Mouse (Mus musculus): Measurements from ENCODE around the gene Kdm6b. TPM values are rescaled to one million over a fixed set of nuclear protein-coding genes. Genes with fewer than 3 reads are reported as not detected.
A peak's percentile ranks its signal among the peaks of the same experiment; 100 is the strongest.

Gene Kdm6b
- polyA plus RNA-seq, 1 experiment from 2014 or later = 17.4 TPM

DNA sequence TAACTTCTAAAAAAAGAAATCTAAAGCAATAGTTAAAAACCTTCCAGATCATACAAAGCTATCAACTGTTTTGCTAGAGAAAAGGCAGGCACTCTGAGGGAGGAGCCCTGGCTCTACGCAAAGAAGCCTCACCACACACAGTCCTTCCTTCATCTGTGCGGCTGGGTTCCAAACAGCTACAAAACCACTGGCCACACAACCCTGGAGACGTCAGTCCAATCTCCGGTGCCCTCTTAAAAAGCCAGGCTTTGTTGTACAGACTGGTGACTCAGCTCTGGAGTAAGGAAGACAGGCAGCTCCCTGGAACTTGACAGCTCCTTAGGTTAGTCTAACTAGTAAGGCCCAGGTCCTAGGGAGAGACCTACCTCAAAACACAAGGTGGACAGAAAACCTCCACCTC is 37.8 kb downstream of the Kdm6b start:
- H3K9ac ChIP-seq (ENCODE audit: low read depth, low read length) = no peak overlapping the region
- H3K9me3 ChIP-seq (ENCODE audit: control insufficient read depth, low read length) = no peaks in the 10 kb centered on the region
- H3K27ac ChIP-seq (ENCODE audit: low read depth, low read length) = no peak overlapping the region
- H3K4me3 ChIP-seq (ENCODE audit: low read depth, low read length) = no peak overlapping the region
- WGBS = 74% methylated on average over 4 of the region's 4 CpGs
- H3K4me1 ChIP-seq (replicated peaks; ENCODE audit: control insufficient read depth, insufficient read depth, low read length) = peaks cover 38% of the 10 kb centered on the region
- ATAC-seq (replicated peaks; ENCODE audit: low FRiP score) (no peak), DNase-seq (ENCODE audit: low spot score) (no peak)
- no peaks in the 10 kb centered on the region for H3K36me3 ChIP-seq (ENCODE audit: control insufficient read depth, insufficient read depth, low read length)
- H3K27me3 ChIP-seq (replicated peaks; ENCODE audit: control insufficient read depth, insufficient read depth, low read length) = no peaks in the 10 kb centered on the region
- H3K4me2 ChIP-seq = no peak overlapping the region

DNA sequence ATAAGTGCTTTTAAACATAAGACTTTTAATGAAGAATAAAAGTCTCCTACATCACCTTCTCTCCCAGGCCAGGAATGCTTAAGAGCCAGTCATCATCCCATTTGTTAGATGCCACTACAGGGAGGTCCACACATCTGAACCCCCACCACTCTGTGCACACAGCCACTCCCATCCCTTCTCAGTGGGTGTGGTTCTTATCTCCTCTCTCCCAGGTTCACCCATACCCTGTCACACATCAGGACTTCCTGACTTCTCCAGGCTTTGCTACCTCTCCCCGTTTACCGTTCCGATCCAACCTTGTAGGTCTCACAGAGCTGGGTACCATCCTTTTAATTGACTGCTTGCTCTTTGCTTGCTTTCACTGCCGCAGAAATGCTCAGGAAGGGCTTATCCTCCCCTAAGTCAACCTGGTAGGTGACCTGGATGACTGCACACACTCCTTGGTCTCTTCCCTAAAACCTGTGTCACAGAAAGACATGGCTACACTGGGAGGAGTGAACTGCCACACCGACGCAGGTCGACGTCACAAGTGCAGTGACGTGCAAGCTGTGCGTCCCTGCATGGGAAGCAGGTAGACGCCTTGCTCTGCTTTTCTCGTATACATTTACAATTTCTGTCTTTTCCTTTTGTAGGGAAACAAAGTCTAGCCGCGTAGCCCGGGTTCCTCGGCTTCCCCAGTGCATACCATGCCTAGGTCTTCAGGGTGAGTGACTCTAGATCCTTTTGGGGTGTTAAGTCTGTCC is 40.1 kb downstream of the Kdm6b start:
- Histone ChIP-seq H3K9ac (ENCODE audit: low read depth, low read length) (peak overlapping the region; percentile 59), H3K4me1 (replicated peaks; ENCODE audit: control insufficient read depth, insufficient read depth, low read length) (peaks cover 42% of the 10 kb centered on the region), H3K27ac (ENCODE audit: low read depth, low read length) (peak overlapping the region; percentile 79), H3K4me2 (peak overlapping the region; percentile 64), H3K4me3 (ENCODE audit: low read depth, low read length) (peak overlapping the region; percentile 32), H3K9me3 (ENCODE audit: control insufficient read depth, low read length) (no peaks in the 10 kb centered on the region), H3K27me3 (replicated peaks; ENCODE audit: control insufficient read depth, insufficient read depth, low read length) (peaks cover 2% of the 10 kb centered on the region), H3K36me3 (ENCODE audit: control insufficient read depth, insufficient read depth, low read length) (no peaks in the 10 kb centered on the region)
- no peak for DNase-seq (ENCODE audit: low spot score)
- 69% methylated on average over 16 of the region's 16 CpGs for WGBS
- peak; percentile 94 for ATAC-seq (replicated peaks; ENCODE audit: low FRiP score)

DNA sequence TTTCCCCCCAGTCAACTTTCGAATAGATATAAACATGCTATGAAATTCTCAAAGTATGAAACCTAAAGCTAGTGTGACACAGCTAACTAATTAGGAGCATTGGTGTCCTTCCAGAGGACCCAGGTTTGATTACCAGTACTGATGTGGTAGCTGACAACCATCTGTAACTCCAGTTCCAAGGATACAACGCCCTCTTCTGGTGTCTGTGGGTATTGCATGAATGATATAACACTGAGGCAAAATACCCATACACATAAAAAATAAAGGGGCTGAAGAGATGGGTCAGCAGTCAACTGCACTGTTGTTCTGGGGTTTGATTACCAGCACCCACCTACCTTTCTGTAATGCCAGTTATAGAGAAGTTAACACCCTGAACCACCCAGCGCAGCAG is 40.7 kb downstream of the Kdm6b start:
- 54% methylated on average over 3 of the region's 3 CpGs for WGBS
- H3K36me3 ChIP-seq (ENCODE audit: control insufficient read depth, insufficient read depth, low read length) = no peaks in the 10 kb centered on the region
- peak overlapping the region; percentile 79 for H3K27ac ChIP-seq (ENCODE audit: low read depth, low read length)
- DNase-seq (ENCODE audit: low spot score) (no peak), ATAC-seq (replicated peaks; ENCODE audit: low FRiP score) (no peak)
- H3K4me2 ChIP-seq = peak overlapping the region; percentile 64
- peaks cover 48% of the 10 kb centered on the region for H3K4me1 ChIP-seq (replicated peaks; ENCODE audit: control insufficient read depth, insufficient read depth, low read length)
- H3K27me3 ChIP-seq (replicated peaks; ENCODE audit: control insufficient read depth, insufficient read depth, low read length) = peaks cover 8% of the 10 kb centered on the region
- H3K9me3 ChIP-seq (ENCODE audit: control insufficient read depth, low read length) = no peaks in the 10 kb centered on the region
- H3K4me3 ChIP-seq (ENCODE audit: low read depth, low read length) = peak overlapping the region; percentile 32; the same call in 1 of the 2 replicates
- H3K9ac ChIP-seq (ENCODE audit: low read depth, low read length) = no peak overlapping the region; the same call in 1 of the 2 replicates

DNA sequence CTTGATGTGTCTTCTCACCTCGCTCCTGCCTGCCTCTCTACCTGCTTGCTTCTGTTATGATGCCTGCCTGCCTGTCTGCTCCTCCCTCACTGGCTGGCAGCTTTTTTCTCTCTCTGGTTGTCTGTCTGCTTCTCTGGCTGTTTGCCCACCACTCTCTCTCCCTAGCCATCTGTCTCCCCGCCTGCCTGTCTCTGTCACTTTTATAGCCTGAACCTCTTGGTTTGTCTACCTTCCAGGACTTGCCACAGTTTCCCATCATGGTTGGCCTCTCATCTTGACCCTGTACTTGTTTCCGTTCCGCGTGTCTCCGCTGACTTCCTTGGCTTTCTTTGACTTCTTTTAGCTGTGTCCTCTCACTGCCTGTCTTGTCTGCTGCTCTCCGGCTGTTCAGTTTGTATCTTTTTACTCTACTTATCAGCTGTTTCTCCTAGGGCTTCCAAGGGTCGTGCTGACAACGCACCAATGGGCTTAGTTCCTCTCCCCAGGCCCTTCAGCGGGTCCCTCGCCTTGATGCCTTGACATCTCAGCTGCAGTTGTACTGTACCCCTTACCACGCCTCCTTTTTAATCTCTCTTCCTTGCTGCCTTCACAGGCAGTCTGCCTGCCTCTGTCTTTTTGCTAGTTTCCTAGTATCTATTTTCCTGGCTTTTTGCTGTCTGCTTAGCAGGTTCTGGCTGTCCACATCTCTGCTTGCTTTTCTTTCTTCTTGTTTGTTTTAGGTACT is 41.3 kb downstream of the Kdm6b start:
- DNase-seq (ENCODE audit: low spot score) (peak; percentile 51), ATAC-seq (replicated peaks; ENCODE audit: low FRiP score) (peak; percentile 46)
- Histone ChIP-seq H3K4me3 (ENCODE audit: low read depth, low read length) (peak overlapping the region; percentile 9; the same call in 1 of the 2 replicates), H3K4me2 (peak overlapping the region; percentile 64), H3K4me1 (replicated peaks; ENCODE audit: control insufficient read depth, insufficient read depth, low read length) (peaks cover 51% of the 10 kb centered on the region), H3K27me3 (replicated peaks; ENCODE audit: control insufficient read depth, insufficient read depth, low read length) (peaks cover 10% of the 10 kb centered on the region), H3K27ac (ENCODE audit: low read depth, low read length) (peak overlapping the region; percentile 79), H3K9me3 (ENCODE audit: control insufficient read depth, low read length) (no peaks in the 10 kb centered on the region), H3K9ac (ENCODE audit: low read depth, low read length) (peak overlapping the region; percentile 48; the same call in 1 of the 2 replicates), H3K36me3 (ENCODE audit: control insufficient read depth, insufficient read depth, low read length) (no peaks in the 10 kb centered on the region)
- WGBS = 36% methylated on average over 12 of the region's 12 CpGs

DNA sequence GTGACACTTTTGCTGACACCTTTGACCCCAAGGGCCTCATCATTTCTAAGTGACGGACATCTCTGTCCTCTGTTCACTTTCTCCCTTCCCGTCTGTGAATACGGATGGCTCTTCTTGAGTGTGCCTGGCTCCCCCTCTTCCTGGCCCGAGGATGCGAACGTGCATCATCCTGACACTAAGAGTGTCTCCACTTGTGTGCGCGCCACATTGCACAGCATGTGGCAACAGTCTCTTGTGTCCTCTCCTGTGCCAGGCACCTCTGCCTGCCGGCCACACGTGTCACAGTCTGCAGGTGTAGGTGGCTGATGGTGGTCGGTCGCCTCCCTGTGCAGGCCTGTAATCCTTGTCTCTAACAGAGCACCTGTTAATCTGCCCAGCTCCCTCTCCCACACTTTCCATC is 41.9 kb downstream of the Kdm6b start:
- Histone ChIP-seq H3K9me3 (ENCODE audit: control insufficient read depth, low read length) (no peaks in the 10 kb centered on the region), H3K4me2 (peak overlapping the region; percentile 64), H3K27ac (ENCODE audit: low read depth, low read length) (peak overlapping the region; percentile 79; the same call in 1 of the 2 replicates), H3K27me3 (replicated peaks; ENCODE audit: control insufficient read depth, insufficient read depth, low read length) (peaks cover 12% of the 10 kb centered on the region), H3K9ac (ENCODE audit: low read depth, low read length) (no peak overlapping the region), H3K4me3 (ENCODE audit: low read depth, low read length) (peak overlapping the region; percentile 9; the same call in 1 of the 2 replicates), H3K36me3 (ENCODE audit: control insufficient read depth, insufficient read depth, low read length) (no peaks in the 10 kb centered on the region), H3K4me1 (replicated peaks; ENCODE audit: control insufficient read depth, insufficient read depth, low read length) (peaks cover 51% of the 10 kb centered on the region)
- no peak for DNase-seq (ENCODE audit: low spot score)
- no peak for ATAC-seq (replicated peaks; ENCODE audit: low FRiP score)
- WGBS = 66% methylated on average over 12 of the region's 12 CpGs

DNA sequence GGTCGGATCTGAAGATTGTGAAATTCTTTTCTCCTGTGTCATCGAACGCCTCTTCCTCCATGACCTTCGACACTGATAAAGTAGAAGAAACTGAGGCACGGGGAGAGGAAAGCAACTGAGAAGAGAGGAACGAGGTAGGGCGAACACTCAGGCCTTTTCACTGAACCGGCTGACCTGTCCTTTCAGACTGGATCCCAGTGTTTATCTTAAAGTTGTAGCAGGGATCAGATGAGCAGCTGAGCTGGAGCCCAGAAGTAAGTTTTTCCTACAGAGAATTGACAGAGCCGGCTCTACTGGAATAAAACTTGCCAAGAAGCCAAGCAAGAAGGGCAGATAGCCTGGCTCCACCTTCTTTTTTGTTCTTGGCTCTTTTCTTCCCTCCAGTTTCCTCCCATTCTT is 42.7 kb downstream of the Kdm6b start:
- peak overlapping the region; percentile 19 for H3K4me2 ChIP-seq
- no peaks in the 10 kb centered on the region for H3K9me3 ChIP-seq (ENCODE audit: control insufficient read depth, low read length)
- H3K27me3 ChIP-seq (replicated peaks; ENCODE audit: control insufficient read depth, insufficient read depth, low read length) = peaks cover 12% of the 10 kb centered on the region
- H3K4me3 ChIP-seq (ENCODE audit: low read depth, low read length) = no peak overlapping the region
- 30% methylated on average over 9 of the region's 9 CpGs for WGBS
- peaks cover 55% of the 10 kb centered on the region for H3K4me1 ChIP-seq (replicated peaks; ENCODE audit: control insufficient read depth, insufficient read depth, low read length)
- H3K9ac ChIP-seq (ENCODE audit: low read depth, low read length) = no peak overlapping the region
- H3K27ac ChIP-seq (ENCODE audit: low read depth, low read length) = peak overlapping the region; percentile 20; the same call in 1 of the 2 replicates
- ATAC-seq (replicated peaks; ENCODE audit: low FRiP score) (no peak), DNase-seq (ENCODE audit: low spot score) (no peak)
- no peaks in the 10 kb centered on the region for H3K36me3 ChIP-seq (ENCODE audit: control insufficient read depth, insufficient read depth, low read length)

DNA sequence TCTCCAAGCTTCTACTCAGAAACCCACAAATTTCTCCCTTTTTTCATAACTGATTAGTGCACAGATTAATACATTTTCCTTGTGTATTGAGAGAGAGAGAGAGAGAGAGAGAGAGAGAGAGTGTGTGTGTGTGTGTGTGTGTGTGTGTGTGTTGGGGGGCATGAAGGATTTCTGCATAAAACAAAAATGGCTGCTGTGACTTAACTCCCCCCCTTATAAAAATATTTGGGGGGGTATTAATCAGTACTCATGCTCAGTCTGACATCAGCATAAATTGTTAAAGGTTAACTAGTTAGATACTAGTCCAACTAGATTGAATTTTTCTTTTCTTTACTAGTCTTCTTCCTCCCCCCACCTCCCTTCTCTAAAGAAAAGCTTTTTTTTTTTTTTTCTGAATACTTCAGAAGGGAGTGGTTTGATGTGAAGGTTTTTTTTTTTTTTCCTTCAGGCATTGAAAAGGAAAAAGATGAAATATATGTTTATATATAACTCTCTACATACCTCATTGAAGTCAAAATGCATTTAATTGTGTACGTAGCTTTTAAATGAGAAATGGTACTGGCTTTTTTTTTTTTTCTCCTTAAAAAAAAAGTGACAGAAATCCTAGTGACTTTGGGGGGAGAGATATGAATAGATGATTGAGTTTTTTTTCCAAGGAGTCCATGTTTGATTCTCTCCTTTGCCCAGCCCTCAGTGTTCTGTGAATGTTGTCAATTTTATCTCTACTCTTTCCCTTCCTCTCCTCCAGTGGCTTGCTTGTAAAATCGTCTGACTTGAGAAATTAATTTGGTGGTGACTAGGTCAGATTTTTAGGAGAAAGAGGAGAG is 43.3 kb downstream of the Kdm6b start:
- H3K4me2 ChIP-seq = peak overlapping the region; percentile 98
- H3K4me3 ChIP-seq (ENCODE audit: low read depth, low read length) = peak overlapping the region; percentile 88
- ATAC-seq (replicated peaks; ENCODE audit: low FRiP score) (no peak), DNase-seq (ENCODE audit: low spot score) (no peak)
- no peaks in the 10 kb centered on the region for H3K9me3 ChIP-seq (ENCODE audit: control insufficient read depth, low read length)
- H3K36me3 ChIP-seq (ENCODE audit: control insufficient read depth, insufficient read depth, low read length) = no peaks in the 10 kb centered on the region
- WGBS = 37% methylated on average over 2 of the region's 2 CpGs
- peak overlapping the region; percentile 20; the same call in 1 of the 2 replicates for H3K27ac ChIP-seq (ENCODE audit: low read depth, low read length)
- H3K4me1 ChIP-seq (replicated peaks; ENCODE audit: control insufficient read depth, insufficient read depth, low read length) = peaks cover 62% of the 10 kb centered on the region
- peaks cover 18% of the 10 kb centered on the region for H3K27me3 ChIP-seq (replicated peaks; ENCODE audit: control insufficient read depth, insufficient read depth, low read length)
- H3K9ac ChIP-seq (ENCODE audit: low read depth, low read length) = no peak overlapping the region

DNA sequence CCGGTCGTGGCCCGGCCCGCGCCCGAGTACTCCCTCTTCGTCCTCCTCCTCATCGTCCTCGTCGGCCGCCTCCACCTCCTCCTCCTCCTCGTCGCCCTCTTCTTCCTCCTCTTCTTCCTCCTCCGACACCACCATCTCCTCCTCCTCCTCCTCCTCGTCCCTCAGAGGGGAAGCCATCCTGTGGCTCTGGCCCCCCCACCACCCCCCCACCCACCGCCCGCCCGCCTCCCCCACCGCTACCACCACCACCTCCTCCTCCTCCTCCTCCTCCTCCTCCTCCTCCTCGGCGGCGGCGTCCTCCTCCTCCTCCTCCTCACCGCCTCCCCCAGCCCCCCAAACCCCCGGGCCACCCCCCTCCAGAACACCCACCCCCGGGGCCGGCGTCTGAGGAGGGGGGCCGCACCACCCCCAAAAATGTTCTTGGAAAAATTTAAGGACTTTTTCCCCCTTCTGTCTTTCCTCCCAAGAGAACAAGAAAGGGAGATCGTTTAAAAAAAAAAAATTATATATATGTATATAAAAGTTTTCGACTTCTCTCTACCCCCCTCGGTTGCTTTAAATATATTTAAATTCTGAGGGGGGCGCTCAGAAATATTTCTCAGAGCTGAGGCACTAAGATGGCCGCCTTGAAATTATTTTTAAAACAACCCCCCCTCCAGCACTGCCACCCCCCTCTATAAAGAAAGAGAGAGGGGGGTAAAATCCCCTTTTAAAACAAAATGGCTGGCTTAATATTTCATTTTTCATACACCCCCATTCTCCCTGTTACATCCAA is 44.1 kb downstream of the Kdm6b start, which contains the start of gene Chd3:
Chd3 (minus strand) TSS at position 192 of the 775 bp plus-strand sequence.
- Histone ChIP-seq H3K27ac (ENCODE audit: low read depth, low read length) (peak within 1 kb of the TSS; percentile 87), H3K9me3 (ENCODE audit: control insufficient read depth, low read length) (no peaks in the 10 kb centered on the region), H3K9ac (ENCODE audit: low read depth, low read length) (peak within 1 kb of the TSS; percentile 90), H3K27me3 (replicated peaks; ENCODE audit: control insufficient read depth, insufficient read depth, low read length) (peaks cover 18% of the 10 kb centered on the region), H3K4me1 (replicated peaks; ENCODE audit: control insufficient read depth, insufficient read depth, low read length) (peaks cover 66% of the 10 kb centered on the region), H3K4me2 (peak within 1 kb of the TSS; percentile 98), H3K4me3 (ENCODE audit: low read depth, low read length) (peak within 1 kb of the TSS; percentile 88), H3K36me3 (ENCODE audit: control insufficient read depth, insufficient read depth, low read length) (no peaks in the 10 kb centered on the region)
- WGBS = 10% methylated on average over 14 of the region's 34 CpGs
- DNase-seq (ENCODE audit: low spot score) = no peak
- ATAC-seq (replicated peaks; ENCODE audit: low FRiP score) = no peak

Measured in liver, embryonic 11.5 days (tissue).